Mouse (Mus musculus): ENCODE results near the gene Chchd5. TPM values are rescaled to one million over a fixed set of nuclear protein-coding genes. Genes with fewer than 3 reads are reported as not detected.
A peak's percentile ranks its signal among the peaks of the same experiment; 100 is the strongest.

The Chchd5 gene
- 9.9 and 10.1 TPM in 2 replicates for total RNA-seq (2014; rRNA removed)
- polyA plus RNA-seq (2012; rRNA removed), result 41.2 and 60.2 TPM in 2 replicates

DNA sequence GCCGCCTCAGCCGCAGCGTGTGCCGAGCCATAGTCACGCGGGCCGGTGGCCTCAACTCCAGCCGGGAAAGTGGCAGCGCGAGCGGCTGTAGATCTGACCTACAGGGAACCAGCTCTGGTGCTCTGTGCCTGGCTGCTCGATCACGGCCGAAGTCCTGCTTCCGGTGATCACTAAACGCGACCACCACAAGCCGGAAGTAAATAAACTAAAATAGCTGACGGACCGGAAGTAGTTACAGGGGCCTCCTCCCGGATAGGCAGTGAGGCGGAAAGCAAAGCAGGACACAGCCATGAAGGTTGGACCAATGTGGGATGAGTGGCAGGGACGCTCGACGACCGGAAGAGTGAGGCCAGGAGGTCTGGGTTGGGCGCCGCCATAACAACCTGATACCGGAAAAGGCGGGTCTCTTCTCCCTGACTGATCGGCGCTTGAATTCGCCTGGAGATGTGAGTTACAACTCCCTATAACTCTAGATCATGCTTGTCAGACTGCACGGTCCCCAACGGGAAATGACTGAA lies at the start of gene Chchd5:
Gene Chchd5, plus strand, starts transcription at position 289 of the 518 bp plus-strand sequence.
- peak within 1 kb of the TSS; percentile 86 for H3K9ac ChIP-seq (ENCODE audit: low read depth, low read length)
- no peaks in the 10 kb centered on the region for H3K27me3 ChIP-seq (ENCODE audit: control insufficient read depth, insufficient read depth, low read length)
- DNase-seq (ENCODE audit: extremely low read depth, low read depth, low spot score), result peak; percentile 97
- 1% methylated on average over 35 of the region's 35 CpGs for WGBS
- no peaks in the 10 kb centered on the region for H3K79me2 ChIP-seq (ENCODE audit: control insufficient read depth, insufficient read depth, low read length)
- peak within 1 kb of the TSS; percentile 71 for H3K27ac ChIP-seq (replicated peaks; ENCODE audit: insufficient read depth, low read depth, low read length)
- H3K36me3 ChIP-seq (ENCODE audit: control insufficient read depth, insufficient read depth, low read length), result peaks cover 16% of the 10 kb centered on the region
- H3K4me1 ChIP-seq (ENCODE audit: control insufficient read depth, insufficient read depth, low read length), result peaks cover 9% of the 10 kb centered on the region
- TF ChIP-seq CTCF (IDR thresholded peaks at IDR 0.05; ENCODE audit: low read depth, low read length), result no peak
- TF ChIP-seq POLR2A (IDR thresholded peaks at IDR 0.05; ENCODE audit: extremely low read depth, insufficient read depth, low read length), result peak; percentile 89
- H3K4me3 ChIP-seq (ENCODE audit: insufficient read depth, low read depth, low read length), result peak within 1 kb of the TSS; percentile 78

GRCm38 (mm10) chr2:129081097-129081496 lies 48.4 kb upstream of the Chchd5 start:
- Histone ChIP-seq H3K36me3 (ENCODE audit: control insufficient read depth, insufficient read depth, low read length) (peaks cover 5% of the 10 kb centered on the region), H3K4me3 (ENCODE audit: insufficient read depth, low read depth, low read length) (no peak overlapping the region), H3K27ac (replicated peaks; ENCODE audit: insufficient read depth, low read depth, low read length) (no peak overlapping the region), H3K9ac (ENCODE audit: low read depth, low read length) (no peak overlapping the region), H3K27me3 (ENCODE audit: control insufficient read depth, insufficient read depth, low read length) (no peaks in the 10 kb centered on the region), H3K79me2 (ENCODE audit: control insufficient read depth, insufficient read depth, low read length) (no peaks in the 10 kb centered on the region), H3K4me1 (ENCODE audit: control insufficient read depth, insufficient read depth, low read length) (no peaks in the 10 kb centered on the region)
- TF ChIP-seq POLR2A (IDR thresholded peaks at IDR 0.05; ENCODE audit: extremely low read depth, insufficient read depth, low read length) (no peak), CTCF (IDR thresholded peaks at IDR 0.05; ENCODE audit: low read depth, low read length) (peak; percentile 30; the same call in 1 of the 2 replicates)
- no peak for DNase-seq (ENCODE audit: extremely low read depth, low read depth, low spot score)
- WGBS, result 67% methylated on average over 13 of the region's 13 CpGs

GRCm38 (mm10) chr2:129083514-129083913 lies 46.0 kb upstream of the Chchd5 start:
- H3K4me3 ChIP-seq (ENCODE audit: insufficient read depth, low read depth, low read length), result no peak overlapping the region
- no peaks in the 10 kb centered on the region for H3K79me2 ChIP-seq (ENCODE audit: control insufficient read depth, insufficient read depth, low read length)
- DNase-seq (ENCODE audit: extremely low read depth, low read depth, low spot score), result no peak
- 93% methylated on average over 5 of the region's 5 CpGs for WGBS
- peaks cover 5% of the 10 kb centered on the region for H3K36me3 ChIP-seq (ENCODE audit: control insufficient read depth, insufficient read depth, low read length)
- no peak overlapping the region for H3K27ac ChIP-seq (replicated peaks; ENCODE audit: insufficient read depth, low read depth, low read length)
- no peaks in the 10 kb centered on the region for H3K27me3 ChIP-seq (ENCODE audit: control insufficient read depth, insufficient read depth, low read length)
- TF ChIP-seq POLR2A (IDR thresholded peaks at IDR 0.05; ENCODE audit: extremely low read depth, insufficient read depth, low read length) (no peak), CTCF (IDR thresholded peaks at IDR 0.05; ENCODE audit: low read depth, low read length) (no peak)
- H3K9ac ChIP-seq (ENCODE audit: low read depth, low read length), result no peak overlapping the region
- H3K4me1 ChIP-seq (ENCODE audit: control insufficient read depth, insufficient read depth, low read length), result no peaks in the 10 kb centered on the region

- Histone ChIP-seq H3K4me3 (ENCODE audit: insufficient read depth, low read depth, low read length) (no peak overlapping the region), H3K27me3 (ENCODE audit: control insufficient read depth, insufficient read depth, low read length) (no peaks in the 10 kb centered on the region), H3K79me2 (ENCODE audit: control insufficient read depth, insufficient read depth, low read length) (no peaks in the 10 kb centered on the region), H3K9ac (ENCODE audit: low read depth, low read length) (no peak overlapping the region), H3K36me3 (ENCODE audit: control insufficient read depth, insufficient read depth, low read length) (peaks cover 5% of the 10 kb centered on the region), H3K4me1 (ENCODE audit: control insufficient read depth, insufficient read depth, low read length) (no peaks in the 10 kb centered on the region), H3K27ac (replicated peaks; ENCODE audit: insufficient read depth, low read depth, low read length) (no peak overlapping the region)
- TF ChIP-seq CTCF (IDR thresholded peaks at IDR 0.05; ENCODE audit: low read depth, low read length) (peak; percentile 74), POLR2A (IDR thresholded peaks at IDR 0.05; ENCODE audit: extremely low read depth, insufficient read depth, low read length) (no peak)
- peak; percentile 10 for DNase-seq (ENCODE audit: extremely low read depth, low read depth, low spot score)
- WGBS, result 63% methylated on average over 2 of the region's 2 CpGs
These were observed 44.5 kb upstream of the Chchd5 start for GRCm38 (mm10) chr2:129084959-129085358.

- Histone ChIP-seq H3K9ac (ENCODE audit: low read depth, low read length) (no peak overlapping the region), H3K79me2 (ENCODE audit: control insufficient read depth, insufficient read depth, low read length) (no peaks in the 10 kb centered on the region), H3K27ac (replicated peaks; ENCODE audit: insufficient read depth, low read depth, low read length) (no peak overlapping the region), H3K4me1 (ENCODE audit: control insufficient read depth, insufficient read depth, low read length) (no peaks in the 10 kb centered on the region), H3K36me3 (ENCODE audit: control insufficient read depth, insufficient read depth, low read length) (no peaks in the 10 kb centered on the region), H3K4me3 (ENCODE audit: insufficient read depth, low read depth, low read length) (no peak overlapping the region), H3K27me3 (ENCODE audit: control insufficient read depth, insufficient read depth, low read length) (no peaks in the 10 kb centered on the region)
- no peak for DNase-seq (ENCODE audit: extremely low read depth, low read depth, low spot score)
- WGBS, result 74% methylated on average over 1 of the region's 1 CpGs
- TF ChIP-seq POLR2A (IDR thresholded peaks at IDR 0.05; ENCODE audit: extremely low read depth, insufficient read depth, low read length) (no peak), CTCF (IDR thresholded peaks at IDR 0.05; ENCODE audit: low read depth, low read length) (no peak)
These were observed 42.0 kb upstream of the Chchd5 start for GRCm38 (mm10) chr2:129087520-129087919.

DNA sequence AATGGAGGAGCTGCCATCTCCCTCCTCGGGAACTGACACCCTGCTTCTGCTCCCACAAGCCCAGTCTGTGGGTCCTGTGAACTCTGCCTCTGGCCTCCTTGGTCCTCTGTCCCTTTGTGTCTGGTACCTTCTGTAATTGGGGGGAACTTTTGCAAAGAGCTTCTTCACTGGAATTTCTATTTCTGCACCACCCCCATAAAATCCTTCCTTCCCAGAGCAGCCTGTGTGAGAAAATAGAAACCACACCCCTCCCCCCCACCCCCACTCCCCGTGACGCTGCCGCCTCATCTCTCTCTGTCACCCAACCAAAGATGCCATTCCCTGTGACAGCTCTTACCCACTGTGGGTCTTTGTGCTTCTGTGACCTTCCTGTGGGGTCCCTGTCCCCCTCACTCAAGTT lies 39.1 kb upstream of the Chchd5 start:
- TF ChIP-seq CTCF (IDR thresholded peaks at IDR 0.05; ENCODE audit: low read depth, low read length), result no peak
- no peak for TF ChIP-seq POLR2A (IDR thresholded peaks at IDR 0.05; ENCODE audit: extremely low read depth, insufficient read depth, low read length)
- WGBS, result 88% methylated on average over 4 of the region's 4 CpGs
- Histone ChIP-seq H3K36me3 (ENCODE audit: control insufficient read depth, insufficient read depth, low read length) (no peaks in the 10 kb centered on the region), H3K27me3 (ENCODE audit: control insufficient read depth, insufficient read depth, low read length) (no peaks in the 10 kb centered on the region), H3K4me3 (ENCODE audit: insufficient read depth, low read depth, low read length) (no peak overlapping the region), H3K27ac (replicated peaks; ENCODE audit: insufficient read depth, low read depth, low read length) (no peak overlapping the region), H3K79me2 (ENCODE audit: control insufficient read depth, insufficient read depth, low read length) (no peaks in the 10 kb centered on the region), H3K9ac (ENCODE audit: low read depth, low read length) (no peak overlapping the region), H3K4me1 (ENCODE audit: control insufficient read depth, insufficient read depth, low read length) (peaks cover 4% of the 10 kb centered on the region)
- no peak for DNase-seq (ENCODE audit: extremely low read depth, low read depth, low spot score)

Data from liver, adult 2 months (tissue).